ENCODE assay signal across 9 mouse cellular contexts in genomic region chr2:30161809-30162208, GRCm38 (mm10). TPM values are rescaled to one million over a fixed set of nuclear protein-coding genes. Genes with fewer than 3 reads are reported as not detected.
A peak's percentile ranks its signal among the peaks of the same experiment; 100 is the strongest.
DNase-seq lines count a peak whose midpoint lies in the region; TF ChIP-seq lines count a peak whose summit lies in the region.
"Had no signal": no experiment of that assay in that cellular context is flagged by ENCODE, and none has a peak within 500 bp of the region (broad histone marks: within the 10 kb centered on the region; RNA-seq: fewer than 3 reads in every experiment).

No protein-coding gene starts in this region.

- in situ Hi-C loops in ES-E14 (cut with MboI; ENCODE audit: low sequenced_read_pairs in 2 of 2, unreplicated experiment in 2 of 2): no loop called here

- DNase-seq in kidney, postnatal 10 days: peak; percentile 56
- DNase-seq in kidney, adult 18-20 months: no peak
- peak; percentile 47 for DNase-seq in ES-E14 (ENCODE audit: low read depth, low spot score)
- peak; percentile 54 for DNase-seq in c-Kit-positive CD71-negative TER-119-negative erythroid progenitor cells, embryonic 14.5 days (ENCODE audit: low read depth)
- peak; percentile 46 for DNase-seq in lung, postnatal 25 days (ENCODE audit: low spot score)
- DNase-seq in right cerebral cortex, postnatal 14 days: no peak
- DNase-seq in gastrocnemius, postnatal 25 days: no peak

- H3K9ac ChIP-seq in ES-E14 (ENCODE audit: insufficient read depth, low read depth, low read length, poor library complexity, severe bottlenecking): no peak overlapping the region
- H3K9ac ChIP-seq: embryonic facial prominence, embryonic 15.5 days; limb, embryonic 15.5 days had no signal

- H3K9me3 ChIP-seq in ES-E14 (ENCODE audit: control insufficient read depth, insufficient read depth, low read depth, low read length): no peaks in the 10 kb centered on the region
- H3K9me3 ChIP-seq: limb, embryonic 15.5 days had no signal

- no peak overlapping the region for H3K4me3 ChIP-seq in ES-E14 (ENCODE audit: insufficient read depth in 1 of 2, low read depth in 1 of 2, low read length in 2 of 2, poor library complexity in 1 of 2, severe bottlenecking in 1 of 2)
- H3K4me3 ChIP-seq: embryonic facial prominence, embryonic 15.5 days; limb, embryonic 15.5 days had no signal

- no peak overlapping the region for H3K27ac ChIP-seq in ES-E14 (ENCODE audit: insufficient read depth, low read depth, low read length, poor library complexity, severe bottlenecking)
- H3K27ac ChIP-seq: embryonic facial prominence, embryonic 15.5 days; limb, embryonic 15.5 days had no signal

- H3K4me1 ChIP-seq in ES-E14 (ENCODE audit: control insufficient read depth in 2 of 2, insufficient read depth in 2 of 2, low read length in 2 of 2, poor library complexity in 1 of 2): peaks cover 0 to 6% of the 10 kb centered on the region in 2 experiments; a peak in 1 of 4 replicates
- H3K4me1 ChIP-seq: embryonic facial prominence, embryonic 15.5 days; limb, embryonic 15.5 days had no signal

- no peaks in the 10 kb centered on the region for H3K36me3 ChIP-seq in ES-E14 (ENCODE audit: control insufficient read depth, insufficient read depth, low read length, poor library complexity, severe bottlenecking)
- H3K36me3 ChIP-seq: embryonic facial prominence, embryonic 15.5 days; limb, embryonic 15.5 days had no signal

TF ChIP-seq in ES-E14, 5 proteins besides CTCF, POLR2A, EP300 and RAD21:
- TF ChIP-seq CHD2 (IDR thresholded peaks at IDR 0.05; ENCODE audit: low read depth, low read length) (no peak), ZNF384 (IDR thresholded peaks at IDR 0.05; ENCODE audit: low read depth, low read length) (0 out of 2 replicates have a peak, but pooled peaks have one; percentile 7), ZC3H11A (IDR thresholded peaks at IDR 0.05; ENCODE audit: borderline replicate concordance, low read depth, low read length) (peak; percentile 72; the same call in 1 of the 2 replicates), HCFC1 (IDR thresholded peaks at IDR 0.05; ENCODE audit: borderline replicate concordance, insufficient read depth, low read length) (no peak), MAFK (IDR thresholded peaks at IDR 0.05; ENCODE audit: insufficient read depth, low read depth, low read length) (no peak)

RNA-seq across cellular contexts. Expression of gene Endog, which starts 9.5 kb away (rescaled TPM):
- total RNA-seq in ES-E14 (2012; rRNA removed): 18.9 and 19.0 TPM in 2 replicates
- total RNA-seq in gastrocnemius, postnatal 25 days (2021): 10 to 100 TPM; 56.2 to 62.1 TPM

RNA-seq across cellular contexts. Expression of gene Spout1, which starts 16.4 kb away (rescaled TPM):
- 46.5 and 66.9 TPM in 2 replicates for total RNA-seq in ES-E14 (2012; rRNA removed)
- 1 to 10 TPM; 4.3 to 4.8 TPM for total RNA-seq in gastrocnemius, postnatal 25 days (2021)

RNA-seq across cellular contexts. Expression of gene Tbc1d13, which starts 28.3 kb away (rescaled TPM):
- total RNA-seq in ES-E14 (2012; rRNA removed): 62.4 and 65.9 TPM in 2 replicates
- total RNA-seq in gastrocnemius, postnatal 25 days (2021): 10 to 100 TPM; 12.2 to 13.5 TPM

RNA-seq across cellular contexts. Expression of gene Zer1, which starts 37.4 kb away (rescaled TPM):
- 11.4 and 16.2 TPM in 2 replicates for total RNA-seq in ES-E14 (2012; rRNA removed)
- total RNA-seq in gastrocnemius, postnatal 25 days (2021): 10 to 100 TPM; 20.1 to 20.3 TPM

RNA-seq across cellular contexts. Expression of gene Kyat1, which starts 43.8 kb away (rescaled TPM):
- 5.2 and 7.7 TPM in 2 replicates for total RNA-seq in ES-E14 (2012; rRNA removed)
- 10 to 100 TPM; 22.9 to 24.6 TPM for total RNA-seq in gastrocnemius, postnatal 25 days (2021)

Comparison
In these comparisons a context has a peak if more than half of its experiments do, and no peak if none do; other contexts are left out.
1. DNase-seq: peak in kidney, postnatal 10 days (single experiment), ES-E14 (single experiment), c-Kit-positive CD71-negative TER-119-negative erythroid progenitor cells, embryonic 14.5 days (single experiment) and lung, postnatal 25 days (single experiment); none in kidney, adult 18-20 months (single experiment), right cerebral cortex, postnatal 14 days (single experiment) and gastrocnemius, postnatal 25 days (single experiment).